Mouse (Mus musculus): ENCODE measurements around the gene Ankrd22.

GRCm38 (mm10) chr19:34182490-34182889 lies 16.6 kb upstream of the Ankrd22 start:
- no peak for TF ChIP-seq POLR2A (IDR thresholded peaks at IDR 0.05; ENCODE audit: low read depth, low read length)
- TF ChIP-seq CTCF (conservative IDR thresholded peaks at IDR 0.05; ENCODE audit: insufficient read depth, insufficient read length, low read depth, low read length): no peak
